Mouse (Mus musculus) heart, adult 2 months (tissue): ENCODE results near the gene Mef2b.

Experiments
- CTCF ChIP-seq: fragments of 200-600 bp; IDR thresholded peaks from 2 replicates; pipeline ENCODE4 v1.8.1; 2022; ENCODE audit warnings: antibody characterized with exemption, mild to moderate bottlenecking, moderate library complexity
- POLR2A ChIP-seq: fragments of 200-500 bp; IDR thresholded peaks from 2 replicates; pipeline ENCODE4 v1.6.1; 2011; ENCODE audit warnings: mild to moderate bottlenecking, low read depth, low read length, control low read depth; ENCODE audit not compliant: insufficient read depth

- no peak for TF ChIP-seq POLR2A
- peak; percentile 67 for TF ChIP-seq CTCF
Observed at GRCm38 (mm10) chr8:70179082-70179481, 39.6 kb downstream of the Mef2b start.
